Mouse (Mus musculus) heart, adult 18-20 months (tissue): ENCODE data around the gene Cox20. TPM values are rescaled to one million over a fixed set of nuclear protein-coding genes. Genes with fewer than 3 reads are reported as not detected.
"Not testable (repeated sequence)": the region's sequence is repeated elsewhere in the genome, so short reads cannot be mapped to it uniquely, and the experiment has no call there.

Experiments
- DNase-seq, 2 experiments: peaks; one replicate each; pipeline ENCODE4 v3.0.0; 2021 to 2022; ENCODE audit warnings: mixed read lengths in 1 of 2
- total RNA-seq, 2 experiments: library from RNA; stranded (reverse); gene quantifications; 2 replicates each; pipeline ENCODE4 v1.2.3; 2021

The Cox20 gene
- total RNA-seq, 2 experiments from 2014 or later, result 120 to 123 TPM

DNA sequence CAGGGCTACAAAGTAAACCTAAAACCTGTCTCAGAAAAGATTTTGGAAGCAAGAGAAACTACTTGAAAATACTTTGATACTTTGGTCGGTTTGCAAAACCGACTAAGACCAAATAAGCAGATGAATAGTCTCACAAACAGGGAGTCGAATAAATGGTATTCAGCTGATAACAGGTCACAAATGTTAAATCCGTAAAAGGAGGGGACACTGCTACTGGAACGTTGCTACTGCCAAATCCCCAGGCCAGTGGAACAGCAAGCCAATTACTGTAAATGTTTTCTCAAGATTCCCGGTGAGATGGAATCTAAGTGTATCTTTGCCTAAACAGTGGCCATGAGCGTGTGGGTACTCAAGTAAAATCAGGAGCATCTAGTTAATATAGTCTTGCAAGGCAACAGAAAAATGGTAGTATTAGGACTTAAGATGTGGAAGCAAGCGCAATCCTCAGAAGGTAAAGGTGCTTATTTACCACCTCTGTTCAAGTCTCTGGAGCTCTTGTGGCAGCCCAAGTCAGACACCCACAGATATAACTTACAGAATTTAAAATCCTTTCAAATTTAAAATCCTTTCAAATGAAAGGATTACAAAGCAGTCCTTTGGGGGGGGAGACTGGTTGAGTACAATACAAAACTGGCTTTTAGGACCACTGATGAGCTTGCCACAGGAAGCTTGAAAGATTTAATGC, 1.2 kb downstream of the Cox20 start:
- DNase-seq, result no peak

DNA sequence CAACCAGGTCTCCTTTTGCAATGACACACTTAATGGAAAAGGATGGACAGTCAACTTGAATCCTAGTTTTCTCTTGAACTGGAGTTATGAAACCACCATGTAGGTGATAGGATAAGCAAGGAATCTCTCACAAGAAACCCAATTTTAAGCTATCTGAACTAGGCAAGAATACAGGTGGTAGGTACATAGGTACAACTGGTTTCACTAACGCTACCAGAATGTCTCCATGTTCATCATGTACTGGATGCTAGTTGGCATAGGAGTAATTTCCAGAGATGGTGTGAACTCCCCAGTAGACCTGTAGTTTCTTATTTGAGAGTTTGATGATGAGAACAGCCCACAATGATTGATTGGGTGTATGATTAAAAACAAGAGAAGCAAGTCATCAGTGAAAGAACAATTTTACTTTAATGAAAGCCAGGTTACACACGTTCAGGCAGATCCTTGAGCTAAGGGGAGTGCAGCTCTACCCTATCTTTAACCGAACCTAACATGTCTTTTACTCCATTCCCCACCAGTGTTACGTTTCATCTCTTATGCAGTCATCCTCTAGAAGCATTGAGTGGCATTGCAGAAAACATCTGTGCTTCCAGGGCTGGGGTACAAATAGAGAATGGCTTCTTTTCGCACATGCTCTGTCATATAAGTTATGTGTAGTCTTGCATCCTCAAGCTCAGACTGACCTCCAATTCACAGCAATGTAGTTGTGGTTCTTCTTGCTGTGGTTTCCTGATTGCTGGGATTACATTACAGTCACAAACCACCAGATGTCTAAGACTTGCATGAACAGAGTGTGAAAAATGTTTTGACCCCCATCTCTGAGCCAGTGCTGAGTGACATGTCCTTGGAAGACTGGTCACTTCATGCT, 2.0 kb downstream of the Cox20 start:
- DNase-seq, result no peak

DNA sequence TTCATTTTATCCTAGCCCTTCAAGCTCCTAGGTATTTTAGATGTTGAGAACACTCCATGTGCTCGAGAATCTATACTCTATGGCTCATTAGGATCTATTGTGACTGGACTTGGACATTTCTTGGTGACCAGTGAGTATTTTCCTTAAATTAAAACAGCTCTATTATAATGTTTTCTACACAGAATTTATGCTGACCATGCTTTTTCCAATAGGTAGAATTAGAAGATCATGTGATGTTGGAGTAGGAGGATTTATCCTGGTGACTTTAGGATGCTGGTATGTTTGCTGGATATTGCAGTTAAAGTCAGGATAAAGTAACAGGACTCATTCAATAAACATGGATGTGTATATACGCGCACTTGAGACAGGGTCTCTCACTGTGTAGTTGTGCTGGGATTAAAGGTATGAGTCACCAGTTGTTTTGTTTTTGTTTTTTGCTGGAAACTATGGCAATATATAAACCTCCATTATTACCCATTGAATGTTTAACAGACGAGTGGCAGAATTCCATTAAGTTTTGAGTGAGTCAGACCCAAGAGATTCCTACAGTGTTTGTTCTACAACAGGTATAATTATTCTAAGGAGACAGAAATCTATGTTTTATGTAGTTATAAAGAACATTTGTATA, 2.9 kb downstream of the Cox20 start:
- no peak for DNase-seq

DNA sequence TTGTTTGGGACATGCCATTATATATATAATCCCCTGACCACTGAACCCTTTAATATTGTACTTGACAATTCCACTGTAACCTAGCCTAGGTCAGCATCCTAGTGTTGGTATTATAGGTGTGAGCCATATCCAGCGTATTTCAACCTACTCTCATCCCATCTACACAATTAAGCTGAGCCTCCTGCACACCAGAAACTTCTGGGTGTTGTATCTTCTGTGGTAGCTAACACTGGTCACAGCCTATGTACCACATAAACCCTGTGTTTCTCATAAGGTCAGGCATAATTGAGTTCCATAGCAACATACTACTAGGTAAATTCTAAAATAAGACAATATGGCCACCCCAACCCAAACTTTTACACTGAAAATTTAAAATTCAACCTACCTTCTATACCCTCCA, 4.3 kb downstream of the Cox20 start:
- no peak for DNase-seq

DNA sequence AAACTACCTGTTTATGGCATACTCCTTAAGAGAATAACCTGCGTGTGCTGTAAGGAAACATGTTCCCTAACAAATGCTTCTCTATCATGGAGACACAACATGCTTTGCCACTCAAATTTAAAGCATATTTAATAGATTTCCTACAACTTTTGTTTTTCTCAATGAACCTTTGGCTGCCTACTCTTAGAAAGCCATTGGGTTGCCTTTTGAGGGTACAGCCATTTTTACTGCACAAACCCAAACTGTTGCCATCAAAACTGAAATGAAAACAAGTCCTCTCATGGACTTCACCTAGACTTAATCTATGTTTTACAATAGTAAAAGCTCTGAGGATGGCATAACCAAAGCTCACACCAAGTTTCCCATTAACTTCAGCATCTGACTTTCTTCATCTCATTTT, 5.6 kb downstream of the Cox20 start:
- no peak for DNase-seq

DNA sequence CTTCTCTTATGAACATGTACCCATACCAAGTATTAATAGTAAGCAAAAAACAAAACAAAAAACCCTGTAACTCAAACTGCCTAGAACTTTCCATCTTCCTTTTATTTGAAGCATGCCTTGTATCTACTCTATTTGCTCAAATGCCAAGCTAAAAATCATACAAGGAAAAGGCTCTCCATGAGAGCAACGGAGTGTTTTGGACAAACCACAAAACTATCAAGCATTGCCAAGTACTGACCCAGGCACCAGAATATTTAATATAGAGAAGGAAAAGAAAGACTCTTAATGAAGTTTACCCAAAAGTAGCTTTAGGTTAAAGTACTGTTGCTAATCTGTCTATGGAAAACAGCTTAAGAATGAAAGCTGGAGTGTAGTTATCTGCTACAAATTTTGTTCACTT, 7.4 kb downstream of the Cox20 start:
- no peak for DNase-seq

DNA sequence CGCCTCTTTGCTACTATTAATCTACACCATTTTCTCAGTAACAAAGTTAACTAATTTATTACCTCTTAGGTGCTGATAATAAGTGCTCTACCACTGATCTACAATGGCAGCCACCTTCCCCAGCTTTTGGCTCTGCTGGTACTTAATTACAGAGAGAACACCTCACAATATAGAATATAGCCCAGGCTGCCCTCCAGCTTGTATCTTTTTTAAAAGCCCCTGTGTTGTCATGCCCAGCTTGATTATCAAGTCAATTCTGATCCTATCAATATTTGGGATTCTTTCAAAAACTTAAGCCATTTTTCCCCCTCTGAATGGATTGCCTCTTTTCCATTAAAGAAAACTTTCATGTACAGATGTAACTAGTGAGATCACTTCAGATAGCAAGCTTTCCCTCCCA, 8.0 kb downstream of the Cox20 start:
- DNase-seq, result no peak

DNA sequence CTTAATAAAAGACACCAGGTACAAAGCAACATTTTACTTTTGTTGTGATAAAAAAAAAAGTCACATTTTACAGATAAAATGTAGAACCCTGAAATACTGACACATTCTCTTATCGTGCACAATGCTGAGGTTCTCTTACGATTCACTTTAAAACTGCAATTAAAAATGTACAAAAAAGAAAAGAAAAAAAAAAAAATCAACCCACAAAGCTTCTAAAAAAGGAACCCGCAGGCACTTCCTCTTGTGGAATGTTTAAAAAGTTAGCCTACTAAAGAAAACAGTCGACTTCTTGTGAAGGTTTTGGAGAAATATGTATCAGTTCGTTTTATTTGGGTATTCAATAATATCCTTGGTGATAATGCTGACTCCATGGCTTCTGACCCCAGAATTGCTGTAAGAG, 10.1 kb downstream of the Cox20 start:
- DNase-seq, result no peak

DNA sequence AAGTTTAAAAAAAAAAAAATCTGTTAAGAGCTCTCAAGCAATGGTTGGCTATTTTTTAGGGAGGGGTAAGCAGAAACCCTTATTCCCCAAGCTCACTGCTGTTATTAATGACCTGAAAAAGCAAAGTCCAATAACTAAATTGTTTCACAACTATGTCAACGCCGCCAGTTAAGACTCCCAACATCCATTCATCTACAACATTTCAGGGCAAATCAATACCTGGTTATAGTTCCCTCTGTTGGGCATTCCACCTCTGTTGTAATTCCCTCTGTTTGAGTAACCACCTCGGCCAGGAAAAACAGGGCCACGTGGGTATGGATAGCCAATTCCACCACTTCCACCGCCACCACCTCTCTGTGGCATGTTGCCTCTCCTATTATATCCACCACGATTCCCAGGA, 11.0 kb downstream of the Cox20 start:
- no peak for DNase-seq

DNA sequence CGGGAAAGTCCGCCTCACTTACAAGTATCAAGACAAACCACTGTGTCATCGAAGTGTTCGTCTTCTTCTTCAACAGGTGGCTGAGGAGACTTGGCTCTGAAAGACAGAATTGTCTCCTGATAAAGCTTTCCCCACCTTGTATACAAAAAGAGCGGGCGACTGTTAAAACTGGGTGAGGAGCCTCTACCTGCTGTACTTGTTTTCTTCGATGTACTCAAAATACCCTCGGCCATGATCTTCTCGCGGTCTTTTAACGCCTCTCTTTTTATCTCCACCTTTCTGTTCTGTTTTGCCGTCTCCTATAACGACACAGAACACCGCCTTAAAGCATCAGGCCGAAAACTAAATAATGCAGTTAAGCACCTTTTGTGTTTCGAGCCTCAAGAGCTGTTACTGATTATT, 16.9 kb downstream of the Cox20 start:
- peak in 1 of 2 experiments; percentile 46 for DNase-seq

DNA sequence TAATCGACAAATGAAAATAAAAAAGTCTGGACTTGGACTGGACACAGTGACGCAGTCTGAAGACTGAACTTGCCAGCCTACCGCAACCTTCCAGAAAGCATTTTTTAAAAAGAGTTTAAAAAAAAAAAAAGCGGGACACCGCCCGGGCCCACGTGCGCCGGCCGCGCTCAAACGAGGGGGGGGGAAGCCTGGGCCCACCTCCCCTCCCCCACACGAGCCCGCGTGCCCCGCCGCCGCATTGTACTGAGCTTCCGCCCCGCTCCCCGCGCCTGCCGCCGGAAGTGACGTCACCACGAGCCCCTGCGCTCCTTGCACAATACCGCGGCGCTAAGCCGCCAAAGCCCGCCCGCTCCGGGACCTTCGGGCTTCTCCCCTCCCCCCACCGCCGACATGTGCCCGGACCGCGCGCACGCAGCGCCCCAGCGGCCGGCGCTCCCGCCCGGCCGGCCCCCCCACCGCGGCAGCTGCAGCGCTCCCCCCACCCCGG, 17.4 kb downstream of the Cox20 start:
- peak; percentile 95 to 97 for DNase-seq

DNA sequence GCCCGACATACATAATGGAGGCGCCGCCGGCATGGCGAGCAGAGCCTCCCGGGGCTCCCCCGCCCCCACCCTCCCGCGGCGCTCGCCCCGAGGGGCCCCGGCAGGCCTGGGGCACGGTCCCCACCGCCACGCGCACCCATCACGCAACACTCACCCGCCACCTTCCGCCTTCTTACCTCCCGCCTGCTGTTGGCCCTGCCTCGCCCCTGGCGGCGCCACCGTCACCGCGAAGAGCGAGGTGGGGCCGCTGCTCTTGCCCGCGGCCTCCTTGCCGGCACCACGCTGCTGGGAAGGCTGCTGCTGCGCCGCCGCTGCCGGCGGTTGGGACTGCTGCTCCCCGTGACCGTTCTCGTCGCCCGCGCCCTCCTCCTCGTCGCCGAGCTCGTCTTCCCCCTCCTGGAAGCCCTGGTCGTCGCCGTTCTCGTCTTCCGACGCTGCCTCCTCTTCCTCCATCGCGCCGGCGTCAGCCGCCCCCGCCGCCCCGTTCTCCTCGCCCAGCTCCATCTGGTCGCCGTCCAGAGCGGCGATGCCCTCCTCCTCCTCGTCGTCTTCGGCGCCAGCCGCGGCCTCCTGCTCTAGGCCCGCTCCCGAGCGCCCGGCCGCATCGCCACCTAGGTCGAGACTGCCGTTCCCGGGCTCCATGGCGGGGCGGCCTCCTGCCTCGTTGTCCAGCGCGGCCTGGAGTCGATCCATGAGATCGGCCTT, 18.0 kb downstream of the Cox20 start:
- peak in 1 of 2 experiments; percentile 45 for DNase-seq

DNA sequence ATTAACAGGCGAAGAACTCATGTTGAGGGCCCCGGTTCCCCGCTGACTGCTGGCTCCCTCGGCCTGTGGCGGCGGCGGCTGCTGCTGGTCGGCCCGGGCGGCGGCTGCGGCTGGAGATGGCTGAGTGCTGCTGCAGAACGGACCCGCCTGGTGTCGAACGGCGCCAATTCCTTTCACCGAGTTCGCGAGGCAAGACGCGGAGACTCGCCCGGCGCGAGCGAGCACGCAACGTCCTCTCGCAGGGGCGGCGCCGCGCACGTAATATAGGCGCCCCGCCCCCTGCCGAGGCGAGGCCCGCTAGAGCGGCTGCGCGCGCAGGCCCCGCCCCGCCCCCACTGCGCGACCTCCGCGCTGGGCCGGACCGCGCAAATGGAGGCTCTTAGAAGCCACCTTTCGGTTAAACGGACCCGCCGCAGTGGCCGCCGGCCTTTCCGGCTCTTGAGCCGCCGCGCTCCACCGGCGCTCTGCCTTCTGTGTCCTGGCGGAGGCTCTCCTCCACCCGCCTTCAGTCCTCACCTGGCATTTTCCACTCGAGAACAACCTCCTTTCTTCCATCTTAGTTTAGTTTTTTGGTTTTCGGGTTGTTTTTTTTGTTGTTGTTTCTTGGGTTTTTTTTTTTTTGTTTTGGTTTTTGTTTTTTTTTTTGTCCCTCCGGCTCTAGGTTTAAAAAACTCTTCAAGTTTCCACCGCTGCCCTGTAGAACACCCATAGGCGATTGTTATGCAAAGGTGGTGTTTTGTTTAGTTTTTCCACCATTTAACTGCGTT, 18.8 kb downstream of the Cox20 start, which contains the start of gene Hnrnpu:
Hnrnpu (minus strand) TSS at position 247 of the 767 bp plus-strand sequence.
- DNase-seq, result peak; percentile 96 to 97

DNA sequence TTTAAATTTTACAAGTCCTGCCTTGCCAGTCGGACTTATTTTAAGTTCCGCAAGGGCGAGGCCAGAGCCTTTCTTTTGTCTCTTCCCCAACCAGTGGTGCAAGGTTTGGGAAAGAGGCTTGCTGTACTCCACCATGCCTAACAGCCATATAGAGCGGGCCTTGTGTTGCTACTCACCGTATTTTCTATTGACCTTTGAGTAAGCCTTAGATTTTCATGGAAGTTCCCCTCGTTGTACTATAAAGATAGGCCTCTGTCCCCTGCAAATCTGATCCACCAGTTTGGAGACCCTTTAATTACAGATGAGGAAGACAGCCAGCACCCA, 19.4 kb downstream of the Cox20 start:
- DNase-seq, result peak in 1 of 2 experiments; percentile 68

DNA sequence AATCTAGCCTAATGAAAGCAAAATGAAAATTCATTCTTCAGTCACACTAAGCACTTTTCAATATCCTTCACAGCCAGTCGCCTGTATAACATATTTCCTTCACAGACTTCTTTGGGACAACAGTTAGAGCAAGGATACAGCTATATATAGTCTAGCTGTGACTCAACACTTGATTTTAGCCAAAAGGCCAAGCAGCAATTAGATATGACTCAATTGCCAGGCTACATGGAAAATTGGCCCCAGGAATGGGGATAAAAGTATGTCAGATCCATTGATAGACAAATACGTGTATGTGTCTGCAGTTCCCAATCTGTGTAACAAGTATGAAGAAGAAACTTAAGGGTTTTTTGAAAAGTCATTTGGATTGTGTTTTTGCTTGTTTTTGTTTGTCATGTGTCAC, 21.3 kb downstream of the Cox20 start:
- DNase-seq, result no peak

DNA sequence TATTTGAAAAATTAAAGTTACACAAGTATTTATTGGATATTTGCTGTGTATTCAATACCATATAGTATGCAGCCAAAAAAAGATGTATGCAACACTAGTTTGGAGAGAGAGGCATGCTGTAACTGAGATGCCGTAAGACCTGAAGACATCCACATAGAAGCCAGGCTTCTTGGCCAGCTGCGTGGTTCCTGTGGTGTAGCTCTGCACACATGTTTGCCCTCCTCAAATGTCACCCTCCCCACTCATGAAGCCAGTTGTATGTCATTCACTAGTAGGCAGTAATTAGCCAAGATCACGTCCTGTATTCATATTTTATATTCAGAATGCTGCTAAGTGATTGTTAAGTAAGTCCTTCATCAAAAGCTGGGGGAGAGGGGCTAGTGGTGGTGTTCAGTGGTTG, 22.5 kb downstream of the Cox20 start:
- no peak for DNase-seq

DNA sequence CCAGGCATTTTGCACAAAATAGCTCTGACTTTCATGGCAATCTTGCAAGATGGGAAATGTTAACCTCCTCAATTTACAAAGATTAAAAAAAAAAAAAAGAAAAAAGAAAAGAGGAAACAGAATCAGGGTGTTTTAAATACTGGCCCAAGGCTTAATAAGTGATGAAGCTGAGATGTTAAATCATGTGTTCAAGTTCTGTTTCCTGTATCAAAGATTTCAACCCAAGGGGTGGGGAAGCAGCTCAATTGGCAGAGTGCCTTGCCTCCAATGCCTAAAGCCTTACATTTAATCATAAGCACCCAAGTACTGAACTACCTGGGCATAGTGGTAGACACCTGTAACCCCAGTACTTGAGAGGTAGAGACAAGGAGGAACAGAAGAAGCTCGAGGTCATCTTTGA, 23.1 kb downstream of the Cox20 start:
- DNase-seq, result no peak

DNA sequence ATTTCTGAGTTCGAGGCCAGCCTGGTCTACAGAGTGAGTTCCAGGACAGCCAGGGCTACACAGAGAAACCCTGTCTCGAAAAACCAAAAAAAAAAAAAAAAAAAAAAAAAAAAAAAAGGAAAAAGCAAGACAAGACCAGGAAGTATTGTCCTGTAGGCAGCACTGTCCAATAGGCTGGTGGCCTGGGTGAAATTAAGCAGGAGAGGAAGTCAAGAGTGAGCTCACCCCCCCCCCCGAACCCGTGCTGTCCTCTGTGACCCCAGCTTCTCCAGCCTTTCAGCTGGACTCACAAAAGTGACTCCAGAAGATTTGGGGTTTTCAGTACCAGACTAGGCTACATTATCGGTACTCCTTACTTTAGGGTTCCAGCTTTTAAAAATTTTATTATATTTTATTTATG, 23.7 kb downstream of the Cox20 start:
- DNase-seq, result no peak

DNA sequence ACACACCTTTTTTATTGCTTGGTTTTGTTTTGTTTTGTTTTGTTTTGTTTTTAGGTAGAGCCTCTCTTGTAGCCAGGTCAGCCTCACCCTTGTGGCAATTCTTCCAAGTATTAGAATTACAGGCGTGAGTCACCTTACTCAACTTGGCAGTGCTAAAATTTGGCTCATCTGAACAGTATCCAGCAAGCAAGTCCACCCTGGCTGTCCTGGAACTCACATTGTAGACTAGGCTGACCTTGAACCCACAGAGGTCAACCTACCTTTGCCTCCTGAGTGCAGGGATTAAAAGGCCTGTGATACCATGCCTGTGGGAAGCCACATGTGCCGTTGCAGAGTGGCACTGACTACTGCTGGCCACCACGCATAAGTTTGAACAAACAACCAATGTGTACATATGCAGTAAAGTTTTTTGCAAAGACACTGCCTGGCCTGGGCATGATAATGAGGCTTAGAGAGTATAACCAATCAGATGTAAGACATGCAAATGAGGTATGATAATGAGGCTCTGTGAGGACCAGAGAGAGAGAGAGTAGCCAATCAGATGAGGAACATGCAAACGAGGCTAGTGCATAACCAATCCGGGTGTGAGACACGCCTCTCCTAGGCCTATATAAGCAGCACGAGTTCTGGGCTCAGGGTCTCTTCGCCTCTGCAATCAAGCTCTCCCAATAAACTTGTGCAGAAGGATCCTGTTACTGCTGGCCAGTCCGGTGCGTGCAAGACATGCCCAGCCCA, 25.3 kb downstream of the Cox20 start:
- DNase-seq, result not testable (repeated sequence)

DNA sequence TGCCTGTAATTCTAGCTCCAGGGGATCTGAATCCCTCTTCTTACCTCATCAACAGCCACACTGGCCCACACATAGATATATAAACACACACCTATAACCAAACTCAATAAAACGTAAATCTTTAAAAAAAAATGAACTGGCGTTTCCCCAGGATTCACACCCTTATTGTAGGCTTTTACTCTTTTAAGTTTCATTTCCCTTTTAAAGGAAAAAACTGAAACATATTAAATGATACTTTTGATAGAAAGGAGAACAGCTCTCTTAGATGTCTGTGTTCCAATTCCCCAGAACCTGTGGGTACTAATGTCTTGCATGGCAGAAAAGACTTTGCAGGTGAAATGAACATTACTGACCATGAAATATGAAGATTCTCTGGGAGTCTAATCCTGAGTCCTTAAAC, 31.9 kb downstream of the Cox20 start:
- no peak for DNase-seq

DNA sequence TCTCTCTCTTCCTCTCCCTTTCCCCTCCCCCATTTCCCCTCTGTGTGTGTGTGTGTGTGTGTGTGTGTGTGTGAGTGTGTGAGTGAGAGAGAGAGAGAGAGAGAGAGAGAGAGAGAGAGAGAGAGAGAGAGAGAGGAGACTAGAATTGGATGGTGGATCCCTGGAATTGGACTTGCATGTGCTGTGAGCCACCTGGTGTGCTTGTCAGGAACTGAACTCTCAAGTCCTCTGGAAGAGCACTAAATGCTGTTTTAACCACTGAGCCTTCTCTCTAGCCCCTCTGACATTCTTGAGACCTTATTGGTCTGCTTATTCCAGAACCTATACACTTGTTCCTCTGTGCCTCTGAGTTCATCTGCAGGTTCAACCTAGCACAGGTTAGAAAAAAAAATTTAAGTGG, 32.7 kb downstream of the Cox20 start:
- no peak for DNase-seq
